Mouse (Mus musculus) E14TG2a.4 (cell line): Measurements from ENCODE around the gene Abcf2.

Source experiments
- CTCF ChIP-seq: conservative IDR thresholded peaks from 2 replicates; pipeline ENCODE4 v1.5.1; 2014; ENCODE audit warnings: low read length
- POU5F1 ChIP-seq: IDR thresholded peaks from 2 replicates; pipeline ENCODE4 v1.6.1; 2014; ENCODE audit warnings: low read length, borderline replicate concordance

- TF ChIP-seq CTCF: no peak
- no peak for TF ChIP-seq POU5F1
These were observed 36.7 kb downstream of the Abcf2 start, which contains the start of gene Asb10 for GRCm38 (mm10) chr5:24540387-24541143.
